Mouse (Mus musculus) heart, embryonic 16.5 days (tissue): ENCODE results near the gene Olfr1283. TPM values are rescaled to one million over a fixed set of nuclear protein-coding genes. Genes with fewer than 3 reads are reported as not detected.
"Not testable (repeated sequence)": the region's sequence is repeated elsewhere in the genome, so short reads cannot be mapped to it uniquely, and the experiment has no call there.

ENCODE experiments used
- ATAC-seq: fragments of 200-750 bp; cut with Nextera tagmentation; replicated peaks from 2 replicates; pipeline ENCODE4 v1.8.0; 2017; ENCODE audit warnings: moderate number of reproducible peaks; ENCODE audit not compliant: insufficient read depth, low FRiP score; ENCODE audit errors: extremely low read depth
- H3K27ac ChIP-seq: fragments of 300-500 bp; sonication (generic); 2 replicates; pipeline ENCODE4 v1.5.1; 2014; ENCODE audit warnings: mild to moderate bottlenecking, low read length, control low read depth, moderate library complexity
- H3K27me3 ChIP-seq: fragments of 300-500 bp; sonication (generic); 2 replicates; pipeline ENCODE4 v1.6.1; 2014; ENCODE audit warnings: low read length, mixed read lengths; ENCODE audit not compliant: control insufficient read depth, insufficient read depth
- H3K36me3 ChIP-seq: fragments of 300-500 bp; sonication (generic); 2 replicates; pipeline ENCODE4 v1.6.1; 2014; ENCODE audit not compliant: control insufficient read depth, insufficient read depth
- H3K4me1 ChIP-seq: fragments of 300-500 bp; sonication (generic); 2 replicates; pipeline ENCODE4 v1.6.1; 2014; ENCODE audit warnings: low read length, mixed read lengths; ENCODE audit not compliant: control insufficient read depth, insufficient read depth
- H3K4me2 ChIP-seq: fragments of 300-500 bp; sonication (generic); 2 replicates; pipeline ENCODE4 v1.6.1; 2014; ENCODE audit warnings: low read depth, mild to moderate bottlenecking, control low read depth, low read length
- H3K4me3 ChIP-seq: fragments of 300-500 bp; sonication (generic); 2 replicates; pipeline ENCODE4 v1.5.1; 2014; ENCODE audit warnings: mild to moderate bottlenecking, control low read depth, low read length
- H3K9ac ChIP-seq: fragments of 300-500 bp; sonication (generic); 2 replicates; pipeline ENCODE4 v1.6.1; 2014; ENCODE audit warnings: low read length, control low read depth
- H3K9me3 ChIP-seq: fragments of 300-500 bp; sonication (generic); replicated peaks from 2 replicates; pipeline ENCODE4 v1.6.1; 2016; ENCODE audit warnings: low read length; ENCODE audit not compliant: control insufficient read depth
- WGBS: fragments of 180-500 bp; shearing (Covaris S2); extraction: QIAGEN DNeasy Blood & Tissue Kit; methylation state at CpG from one replicate; pipeline ENCODE4 v1.1.7; 2014; 5-methylcytosine and 5-hydroxymethylcytosine counted together
- polyA plus RNA-seq: library from polyadenylated mRNA; unstranded; fragments of >200 nt; fragmentation: Nextera tagmentation; extraction: Ambion mirVana; gene quantifications from 2 replicates; pipeline ENCODE4 v1.2.1, GENCODE M21; 2015

The Olfr1283 gene
- not detected in 2 replicates for polyA plus RNA-seq

GRCm38 (mm10) chr2:111366490-111366889 lies at the start of gene Olfr1283:
TSS of gene Olfr1283 (plus strand) at chr2:111366790.
- H3K4me1 ChIP-seq: no peaks in the 10 kb centered on the region
- no peak within 1 kb of the TSS for H3K27ac ChIP-seq
- no peak for ATAC-seq
- no peaks in the 10 kb centered on the region for H3K27me3 ChIP-seq
- no peaks in the 10 kb centered on the region for H3K36me3 ChIP-seq
- H3K4me2 ChIP-seq: no peak within 1 kb of the TSS
- H3K4me3 ChIP-seq: no peak within 1 kb of the TSS
- H3K9ac ChIP-seq: no peak within 1 kb of the TSS
- H3K9me3 ChIP-seq: no peaks in the 10 kb centered on the region
- WGBS: 74% methylated on average over 2 of the region's 2 CpGs

GRCm38 (mm10) chr2:111326220-111326619 lies 40.4 kb upstream of the Olfr1283 start, which contains the start of gene Olfr1281:
TSS of gene Olfr1281 (plus strand) at chr2:111326520.
- Histone ChIP-seq H3K4me1 (no peaks in the 10 kb centered on the region), H3K4me2 (no peak within 1 kb of the TSS), H3K9me3 (no peaks in the 10 kb centered on the region), H3K27me3 (no peaks in the 10 kb centered on the region), H3K9ac (no peak within 1 kb of the TSS), H3K27ac (no peak within 1 kb of the TSS), H3K4me3 (no peak within 1 kb of the TSS), H3K36me3 (no peaks in the 10 kb centered on the region)
- WGBS: 62% methylated on average over 2 of the region's 2 CpGs
- ATAC-seq: no peak

- not testable (repeated sequence) for ATAC-seq, H3K4me2 ChIP-seq, H3K36me3 ChIP-seq, H3K27me3 ChIP-seq, H3K9ac ChIP-seq, H3K4me1 ChIP-seq, H3K4me3 ChIP-seq, H3K9me3 ChIP-seq, H3K27ac ChIP-seq
- 68% methylated on average over 5 of the region's 5 CpGs for WGBS
Measured at GRCm38 (mm10) chr2:111333721-111334120, 32.9 kb upstream of the Olfr1283 start.

GRCm38 (mm10) chr2:111335976-111336375 lies 30.6 kb upstream of the Olfr1283 start, which contains the start of gene Olfr1282:
TSS of gene Olfr1282 (minus strand) at chr2:111336076.
- no peaks in the 10 kb centered on the region for H3K27me3 ChIP-seq
- 60% methylated on average over 2 of the region's 2 CpGs for WGBS
- no peaks in the 10 kb centered on the region for H3K36me3 ChIP-seq
- H3K9me3 ChIP-seq: no peaks in the 10 kb centered on the region
- no peaks in the 10 kb centered on the region for H3K4me1 ChIP-seq
- H3K27ac ChIP-seq: no peak within 1 kb of the TSS
- no peak within 1 kb of the TSS for H3K4me2 ChIP-seq
- no peak for ATAC-seq
- H3K9ac ChIP-seq: no peak within 1 kb of the TSS
- no peak within 1 kb of the TSS for H3K4me3 ChIP-seq

- H3K4me3 ChIP-seq: no peak within 1 kb of the TSS
- no peaks in the 10 kb centered on the region for H3K9me3 ChIP-seq
- H3K9ac ChIP-seq: no peak within 1 kb of the TSS
- 69% methylated on average over 1 of the region's 1 CpGs for WGBS
- no peaks in the 10 kb centered on the region for H3K27me3 ChIP-seq
- no peak within 1 kb of the TSS for H3K27ac ChIP-seq
- no peaks in the 10 kb centered on the region for H3K36me3 ChIP-seq
- no peaks in the 10 kb centered on the region for H3K4me1 ChIP-seq
- no peak for ATAC-seq
- no peak within 1 kb of the TSS for H3K4me2 ChIP-seq
Measured at GRCm38 (mm10) chr2:111375222-111375621, 8.6 kb downstream of the Olfr1283 start, which contains the start of gene Olfr1284. TSS of gene Olfr1284 (plus strand) at chr2:111375522.

Other genes with a start within 250 kb of the Olfr1283 start
- gene Gm15130, start 213.9 kb upstream of the Olfr1283 start, polyA plus RNA-seq: not detected in 2 replicates
- gene 4930430A15Rik, start 137.2 kb upstream of the Olfr1283 start, polyA plus RNA-seq: not detected in 2 replicates
- not detected in 2 replicates for gene Olfr1275, start 131.5 kb upstream of the Olfr1283 start, polyA plus RNA-seq
- gene Olfr1276, start 112.3 kb upstream of the Olfr1283 start, polyA plus RNA-seq: not detected in 2 replicates
- not detected in 2 replicates for gene Olfr1277, start 92.7 kb upstream of the Olfr1283 start, polyA plus RNA-seq
- gene Olfr1278, start 76.7 kb upstream of the Olfr1283 start, polyA plus RNA-seq: not detected in 2 replicates
- not detected in 2 replicates for gene Olfr1279, start 66.2 kb upstream of the Olfr1283 start, polyA plus RNA-seq
- not detected in 2 replicates for gene Olfr1280, start 52.8 kb upstream of the Olfr1283 start, polyA plus RNA-seq
- not detected in 2 replicates for gene Olfr1281, start 40.3 kb upstream of the Olfr1283 start, polyA plus RNA-seq
- gene Olfr1282, start 30.7 kb upstream of the Olfr1283 start, polyA plus RNA-seq: not detected in 2 replicates
- gene Olfr1284, start 8.7 kb downstream of the Olfr1283 start, polyA plus RNA-seq: not detected in 2 replicates
- gene Olfr1286, start 56.3 kb downstream of the Olfr1283 start, polyA plus RNA-seq: not detected in 2 replicates
- not detected in 2 replicates for gene Olfr1287, start 82.4 kb downstream of the Olfr1283 start, polyA plus RNA-seq
- gene Olfr1288, start 107.3 kb downstream of the Olfr1283 start, polyA plus RNA-seq: not detected in 2 replicates
- not detected in 2 replicates for gene Olfr1289, start 114.0 kb downstream of the Olfr1283 start, polyA plus RNA-seq
- gene Olfr1290, start 127.0 kb downstream of the Olfr1283 start, polyA plus RNA-seq: not detected in 2 replicates
- not detected in 2 replicates for gene Olfr1291-ps1, start 130.4 kb downstream of the Olfr1283 start, polyA plus RNA-seq
- not detected in 2 replicates for gene Olfr1293-ps, start 158.4 kb downstream of the Olfr1283 start, polyA plus RNA-seq
- gene Olfr1294, start 173.5 kb downstream of the Olfr1283 start, polyA plus RNA-seq: not detected in 2 replicates
- gene Olfr1295, start 202.9 kb downstream of the Olfr1283 start, polyA plus RNA-seq: not detected in 2 replicates